Mouse (Mus musculus) retina, embryonic 14.5 days (tissue): ENCODE measurements at regions not wholly inside any gene's neighbourhood (a gene's known extent, or its start where the extent isn't known, plus 50 kb on each side); places are given as distances from the start of the nearest gene placed in this dataset.
"Not testable (repeated sequence)": the region's sequence is repeated elsewhere in the genome, so short reads cannot be mapped to it uniquely, and the experiment has no call there.

ENCODE experiments used
- DNase-seq: peaks from one replicate; pipeline ENCODE4 v3.0.0-alpha.2; 2015; ENCODE audit warnings: low spot score

- DNase-seq: peak; percentile 12
Observed at GRCm38 (mm10) chr12:36933118-36933610, 175.2 kb upstream of the Meox2 start.

GRCm38 (mm10) chr12:36943903-36944302 lies 164.4 kb upstream of the Meox2 start:
- DNase-seq: no peak

DNA sequence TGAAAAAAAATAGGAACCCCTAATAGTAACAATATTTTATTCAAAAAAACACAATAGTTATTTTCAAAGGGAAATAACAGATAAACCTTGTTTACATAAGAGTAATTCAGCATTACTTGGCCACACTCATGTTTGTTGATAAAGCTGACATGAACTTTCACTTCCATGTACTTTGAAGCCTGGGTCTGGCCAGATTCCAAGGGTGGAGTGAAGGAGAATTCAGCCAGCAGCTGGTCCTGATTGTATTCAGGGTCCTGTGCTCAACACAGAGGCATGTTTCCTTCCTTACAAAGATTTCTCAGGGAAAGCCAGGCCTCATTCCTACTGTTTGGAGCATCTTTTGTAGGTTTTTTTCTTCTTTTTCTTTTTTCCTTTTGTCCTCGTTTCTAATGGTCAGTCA lies 162.4 kb upstream of the Meox2 start:
- DNase-seq: no peak

- DNase-seq: no peak
Observed at GRCm38 (mm10) chr12:36947902-36948301, 160.4 kb upstream of the Meox2 start.

DNA sequence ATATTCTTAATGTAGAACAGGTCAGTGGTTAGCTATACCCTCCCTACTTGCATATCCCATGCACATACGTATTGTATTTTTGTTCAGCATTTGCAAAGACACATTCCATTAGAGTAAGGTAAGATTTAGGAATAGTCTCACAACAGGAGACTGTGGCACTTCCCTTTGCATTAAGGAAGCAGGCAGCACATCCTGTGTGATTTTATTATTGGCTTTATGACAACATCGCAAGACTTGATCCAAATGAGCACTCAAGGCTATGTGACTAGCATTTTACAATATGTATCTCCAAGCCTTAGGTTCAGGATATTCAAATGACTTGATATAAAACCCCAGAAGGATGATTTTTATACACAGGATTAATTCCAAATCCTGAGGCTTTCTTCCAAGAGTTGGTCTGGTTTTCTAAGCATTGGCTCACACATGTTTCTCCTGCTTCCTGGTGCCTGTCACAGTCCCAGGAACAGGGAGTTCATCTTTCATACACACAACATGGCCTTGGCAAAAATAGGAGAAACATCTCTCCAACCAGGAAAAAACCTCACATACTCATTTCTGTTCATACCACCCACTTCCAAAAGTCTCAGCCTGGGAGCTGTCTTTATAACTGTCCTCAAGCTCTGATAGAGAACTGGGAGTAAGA lies 159.1 kb upstream of the Meox2 start:
- no peak for DNase-seq

DNA sequence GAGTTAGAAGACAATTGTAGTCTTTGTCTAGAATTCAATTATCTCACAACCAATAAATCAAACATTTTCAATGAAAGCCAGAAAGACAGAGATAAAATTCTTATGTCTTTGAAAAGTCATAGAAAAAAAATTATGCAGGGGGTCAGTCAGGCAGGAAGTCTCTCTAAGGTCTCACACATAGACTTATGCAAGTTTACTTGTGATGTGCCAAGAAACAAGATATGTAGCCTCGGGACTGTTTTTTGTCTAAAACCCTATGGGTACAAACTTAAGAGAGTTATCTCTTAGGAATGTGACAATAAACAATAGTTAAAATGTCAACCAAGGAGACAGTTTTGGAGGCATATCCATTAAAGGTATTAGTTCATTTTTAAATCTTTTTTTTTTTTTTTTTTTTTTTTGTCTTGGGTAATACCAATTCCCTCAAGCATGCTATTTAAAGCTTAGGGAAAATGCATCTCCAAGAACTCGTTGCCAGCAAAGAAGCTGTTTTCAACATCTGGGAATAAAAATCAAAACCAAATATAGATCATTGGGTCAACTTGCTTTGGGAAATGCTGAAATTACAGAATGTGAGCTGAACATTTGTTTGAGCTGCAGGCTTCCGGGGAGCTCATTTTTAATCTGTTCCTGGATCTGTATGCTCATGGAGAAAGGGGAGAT lies 133.8 kb upstream of the Meox2 start:
- DNase-seq: no peak

- no peak for DNase-seq
Observed at GRCm38 (mm10) chr12:36977141-36977540, 131.2 kb upstream of the Meox2 start.

- DNase-seq: no peak
Observed at GRCm38 (mm10) chr12:36991135-36991534, 117.2 kb upstream of the Meox2 start.

DNA sequence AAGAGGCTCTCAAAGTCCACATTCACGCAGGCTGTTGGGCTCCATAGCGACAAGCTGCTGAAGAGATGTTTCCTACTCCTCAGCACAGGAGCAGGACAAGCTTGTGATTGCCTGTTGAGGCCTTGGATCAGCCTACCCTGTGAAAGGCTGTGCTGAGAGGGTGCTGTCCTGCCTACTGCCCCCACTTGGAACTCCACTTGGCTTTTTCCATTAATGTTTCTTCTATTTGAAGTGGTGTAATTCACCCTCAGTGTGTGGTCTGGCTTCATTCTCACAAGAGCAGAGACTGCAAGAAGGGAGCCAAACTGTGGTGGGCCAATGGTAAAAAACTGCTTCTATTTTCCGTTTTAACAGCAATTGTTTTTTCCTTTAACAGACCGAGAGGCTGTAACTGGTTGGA lies 116.4 kb upstream of the Meox2 start:
- DNase-seq: no peak

- DNase-seq: no peak
Observed at GRCm38 (mm10) chr12:37001401-37001800, 106.9 kb upstream of the Meox2 start.

DNA sequence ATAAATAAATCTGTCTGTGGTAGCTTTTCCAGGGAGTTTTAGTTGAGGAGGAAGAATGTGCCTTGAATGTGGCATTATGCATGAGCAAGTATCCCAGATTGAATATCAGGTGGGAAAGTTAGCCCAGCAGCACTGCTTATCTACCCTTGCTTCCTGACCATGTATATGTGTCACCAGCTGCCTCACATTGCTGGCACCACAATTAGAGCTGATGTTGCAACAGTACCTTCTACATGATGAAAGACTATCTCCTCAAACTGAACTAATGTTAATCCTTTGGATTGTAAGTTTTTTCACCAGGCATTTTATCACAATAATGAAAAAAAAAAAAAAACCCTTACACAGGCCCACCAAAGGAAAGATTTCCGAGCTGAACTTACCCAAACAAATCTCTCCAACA lies 103.1 kb upstream of the Meox2 start:
- no peak for DNase-seq

DNA sequence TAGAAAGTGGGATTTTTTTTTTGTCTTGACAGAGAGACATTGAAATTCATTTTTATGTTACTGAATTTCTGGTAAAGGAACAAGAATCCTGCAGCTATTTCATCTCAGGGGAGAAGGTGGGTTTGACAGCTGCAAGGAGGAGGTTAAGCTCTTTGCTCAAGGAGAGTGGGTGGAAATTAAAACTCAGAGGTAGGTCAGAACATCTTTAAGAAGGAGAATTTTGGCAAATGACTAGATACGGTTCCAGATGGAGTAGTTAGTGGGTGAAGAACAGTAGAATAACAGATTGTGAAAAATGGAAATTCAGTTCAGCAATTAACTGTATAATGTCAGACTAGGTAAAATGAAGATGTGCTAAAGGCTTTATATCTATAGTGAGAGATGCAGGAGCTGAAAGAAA lies 98.0 kb upstream of the Meox2 start:
- DNase-seq: no peak

DNA sequence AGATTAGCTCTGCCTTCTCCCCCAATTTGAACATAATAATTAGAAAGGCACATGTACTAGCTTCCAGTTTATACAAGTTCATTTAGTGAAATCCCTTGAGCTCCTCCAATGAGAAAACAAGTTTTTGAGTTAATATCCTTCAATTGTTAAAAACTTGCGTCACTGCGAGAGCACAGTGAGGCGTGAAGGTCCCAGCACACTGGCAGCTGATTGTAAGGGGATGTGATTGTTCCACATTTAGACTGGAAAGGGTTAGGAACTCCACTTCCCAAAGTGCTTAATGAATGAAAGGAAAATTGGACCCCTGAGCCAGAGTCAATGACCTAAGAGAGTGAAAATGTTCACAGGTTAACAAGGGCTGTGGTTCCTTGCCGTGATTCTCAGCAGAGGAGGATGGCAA lies 93.9 kb upstream of the Meox2 start:
- DNase-seq: peak; percentile 53

- not testable (repeated sequence) for DNase-seq
Observed at GRCm38 (mm10) chr12:37014945-37015344, 93.4 kb upstream of the Meox2 start.

DNA sequence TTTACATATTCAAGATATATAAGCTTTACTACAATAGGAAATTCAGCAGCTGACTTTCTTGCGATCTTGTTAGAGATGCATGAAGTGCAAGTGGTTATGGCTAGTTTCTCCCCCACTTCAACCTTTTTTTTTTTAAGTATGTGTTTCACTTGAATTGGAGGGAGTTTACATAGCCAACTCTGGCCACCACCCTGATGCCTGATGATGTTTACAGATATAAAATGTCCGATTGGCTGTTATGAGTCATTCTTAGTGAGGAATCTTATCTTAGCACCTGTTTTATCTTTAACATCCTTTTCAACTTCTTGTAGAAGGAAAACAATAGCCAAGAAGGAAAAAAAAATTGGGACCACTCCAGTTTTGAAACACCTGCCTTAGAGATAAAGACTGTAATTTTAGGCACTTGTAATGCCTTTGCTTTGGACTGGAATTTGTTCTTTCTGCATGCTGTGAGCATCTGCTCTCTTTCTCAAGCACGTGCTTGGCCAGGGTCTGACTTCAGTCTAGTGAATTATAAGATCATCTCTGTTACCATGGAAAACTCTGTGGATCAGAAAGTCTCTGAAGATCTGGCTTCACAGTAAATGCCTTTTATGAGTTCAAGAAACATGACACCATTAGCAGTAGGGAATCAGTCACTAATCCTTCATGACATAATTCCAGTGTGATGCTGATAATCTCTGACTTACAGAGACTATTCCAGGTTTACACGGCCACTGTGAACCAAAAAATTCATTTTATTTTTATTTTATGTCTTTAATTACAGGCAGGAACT lies 92.7 kb upstream of the Meox2 start:
- peak; percentile 58 for DNase-seq

DNA sequence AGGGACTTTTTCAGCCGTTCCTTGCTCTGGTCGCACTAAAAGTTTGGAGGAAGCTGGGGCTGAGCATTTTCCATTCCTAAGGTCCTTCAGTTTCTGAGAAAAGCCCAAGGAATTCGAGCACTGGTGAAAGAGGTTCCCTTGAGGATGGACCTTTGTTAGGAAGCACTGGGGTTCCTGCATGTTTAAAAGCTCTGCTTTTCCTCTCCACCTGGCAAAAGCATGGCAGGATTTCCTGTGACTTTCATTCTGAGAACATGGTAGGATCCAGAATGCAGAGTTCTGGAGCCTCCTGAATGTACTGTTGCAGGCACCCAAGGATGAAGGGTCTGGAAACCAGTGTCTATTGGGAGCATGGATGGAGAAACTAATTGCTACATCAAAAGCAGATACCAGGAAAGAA lies 61.1 kb upstream of the Meox2 start:
- no peak for DNase-seq

- DNase-seq: no peak
Observed at GRCm38 (mm10) chr12:37050596-37050995, 57.7 kb upstream of the Meox2 start.

GRCm38 (mm10) chr12:37057411-37057810 lies 50.9 kb upstream of the Meox2 start:
- DNase-seq: no peak
